In the genomic region with DNA sequence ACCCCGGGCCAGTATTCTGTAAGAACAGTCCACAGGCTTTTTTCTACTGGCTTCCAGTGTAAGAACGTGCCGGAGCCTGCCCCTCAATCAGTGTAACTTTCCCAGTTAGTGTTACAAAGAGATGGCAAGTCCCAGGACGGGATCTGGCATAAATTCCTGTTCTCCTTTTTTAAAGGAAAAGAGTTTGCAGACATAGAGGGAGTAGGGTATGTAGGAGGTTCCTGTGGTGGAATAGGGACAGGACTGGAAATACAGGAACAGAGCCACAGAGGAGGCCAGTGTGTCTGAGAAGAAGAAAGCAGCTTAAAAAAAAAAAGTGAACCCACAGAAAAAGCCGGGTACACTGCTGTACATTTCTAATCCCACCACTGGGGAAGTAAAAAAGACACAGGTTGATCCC, we compare ENCODE assay signal across 13 mouse cellular contexts. TPM values are rescaled to one million over a fixed set of nuclear protein-coding genes. Genes with fewer than 3 reads are reported as not detected.
"Had no signal": no experiment of that assay in that cellular context is flagged by ENCODE, and none has a peak within 500 bp of the region (broad histone marks: within the 10 kb centered on the region; RNA-seq: fewer than 3 reads in every experiment).

No protein-coding gene starts in this region.

- H3K9me3 ChIP-seq: liver, embryonic 15.5 days; midbrain, embryonic 15.5 days; neural tube, embryonic 12.5 days had no signal

- H3K4me3 ChIP-seq: liver, embryonic 15.5 days; midbrain, embryonic 15.5 days; neural tube, embryonic 12.5 days had no signal

- H3K4me2 ChIP-seq: liver, embryonic 11.5 days; liver, embryonic 15.5 days; midbrain, embryonic 15.5 days; neural tube, embryonic 12.5 days had no signal

- H3K36me3 ChIP-seq: liver, embryonic 15.5 days had no signal

- H3K4me1 ChIP-seq: liver, embryonic 15.5 days had no signal

- H3K9ac ChIP-seq: liver, embryonic 15.5 days; midbrain, embryonic 15.5 days; neural tube, embryonic 12.5 days had no signal

- DNase-seq: kidney, adult 18-20 months; kidney, postnatal 14 days; lung, adult 2 months; lung, postnatal 36 days; spleen, adult 18-20 months; thymus, postnatal 14 days had no signal

- ATAC-seq: lung, postnatal 0 days; midbrain, embryonic 15.5 days had no signal

- H3K27me3 ChIP-seq: liver, embryonic 15.5 days; midbrain, embryonic 15.5 days; neural tube, embryonic 12.5 days had no signal

- H3K27ac ChIP-seq: liver, embryonic 15.5 days; midbrain, embryonic 15.5 days; neural tube, embryonic 12.5 days had no signal

RNA-seq across cellular contexts. Expression of gene D630045J12Rik, which starts 52.3 kb away (rescaled TPM):
- total RNA-seq: monocyte, adult 5-6 weeks; neutrophil, adult 5-6 weeks had no signal
